ENCODE assay signal across 8 mouse cellular contexts in genomic region chr3:89339416-89339815, GRCm38 (mm10). TPM values are rescaled to one million over a fixed set of nuclear protein-coding genes. Genes with fewer than 3 reads are reported as not detected.
DNase-seq lines count a peak whose midpoint lies in the region; ATAC-seq and TF ChIP-seq lines count a peak whose summit lies in the region.

No protein-coding gene starts in this region.

- no peaks in the 10 kb centered on the region for H3K9me3 ChIP-seq in embryonic facial prominence, embryonic 10.5 days
- H3K9me3 ChIP-seq in hindbrain, postnatal 0 days (ENCODE audit: low read length), result no peaks in the 10 kb centered on the region
- H3K9me3 ChIP-seq in midbrain, postnatal 0 days (ENCODE audit: low read length), result no peaks in the 10 kb centered on the region

- H3K9ac ChIP-seq in hindbrain, postnatal 0 days (replicated peaks; ENCODE audit: low read length), result no peak overlapping the region
- H3K9ac ChIP-seq in midbrain, postnatal 0 days (replicated peaks; ENCODE audit: low read length, poor library complexity, severe bottlenecking), result no peak overlapping the region

- intact Hi-C loops in left cerebral cortex, postnatal 4 days (cut with DNase I), result no loop called here

- POLR2A ChIA-PET in Patski (lab: Charles Lee), result interaction anchor here (2.5 to 2.6 kb wide), 2 partner anchors 10 to 22 kb away, joined by 10 to 13 read pairs; partner anchors contain the start of gene Adam15

- CTCF ChIA-PET in Patski (lab: Charles Lee), result interaction anchor here (0.6 to 4.1 kb wide), 18 partner anchors 11 to 145 kb away, joined by 3 to 34 read pairs (median 3); partner anchors contain the start of genes Adam15 and Efna3

- no peaks in the 10 kb centered on the region for H3K27me3 ChIP-seq in Patski
- H3K27me3 ChIP-seq in embryonic facial prominence, embryonic 10.5 days (replicated peaks; ENCODE audit: low read depth, poor library complexity, severe bottlenecking), result no peaks in the 10 kb centered on the region
- H3K27me3 ChIP-seq in hindbrain, postnatal 0 days (ENCODE audit: insufficient read depth, low read length), result no peaks in the 10 kb centered on the region
- no peaks in the 10 kb centered on the region for H3K27me3 ChIP-seq in midbrain, postnatal 0 days (ENCODE audit: insufficient read depth, low read length)

- peaks cover 46% of the 10 kb centered on the region for H3K36me3 ChIP-seq in embryonic facial prominence, embryonic 10.5 days (replicated peaks)
- H3K36me3 ChIP-seq in hindbrain, postnatal 0 days (ENCODE audit: insufficient read depth, low read length), result no peaks in the 10 kb centered on the region; the same call in 1 of the 2 replicates
- peaks cover 20% of the 10 kb centered on the region for H3K36me3 ChIP-seq in midbrain, postnatal 0 days (ENCODE audit: insufficient read depth, low read length)

- in situ Hi-C loops in Patski (cut with MboI; ENCODE audit: low pct_unique_long_range_greater_than_20kb), result loop anchor here (5.0 kb wide), 1 partner anchor 143 kb away; no protein-coding TSS in a partner anchor

- DNase-seq in layer of hippocampus, adult 11-12 months (ENCODE audit: low spot score), result peak; percentile 79
- DNase-seq in layer of hippocampus, adult 9-10 months (ENCODE audit: low spot score), result no peak
- DNase-seq in Patski (ENCODE audit: low read depth, low spot score), result no peak
- DNase-seq in embryonic facial prominence, embryonic 10.5 days (ENCODE audit: low spot score), result peak; percentile 87
- peak; percentile 71 for DNase-seq in hindbrain, postnatal 0 days (ENCODE audit: low spot score)
- DNase-seq in left cerebral cortex, postnatal 4 days, result peak; percentile 78
- peak; percentile 55 for DNase-seq in midbrain, postnatal 0 days (ENCODE audit: low spot score)
- DNase-seq in thymus, postnatal 14 days, result peak; percentile 71

- H3K27ac ChIP-seq in embryonic facial prominence, embryonic 10.5 days (replicated peaks), result peak overlapping the region; percentile 98; the same call in 1 of the 2 replicates
- no peak overlapping the region for H3K27ac ChIP-seq in hindbrain, postnatal 0 days
- no peak overlapping the region for H3K27ac ChIP-seq in midbrain, postnatal 0 days (ENCODE audit: low read depth, low read length)

- TF ChIP-seq CTCF in Patski (IDR thresholded peaks at IDR 0.05), result no peak
- peak; percentile 92 for TF ChIP-seq CTCF in hindbrain, postnatal 0 days (IDR thresholded peaks at IDR 0.05; ENCODE audit: low read depth)
- peak; percentile 83 for TF ChIP-seq CTCF in midbrain, postnatal 0 days (IDR thresholded peaks at IDR 0.05)

- peak overlapping the region; percentile 95 for H3K4me3 ChIP-seq in embryonic facial prominence, embryonic 10.5 days
- no peak overlapping the region for H3K4me3 ChIP-seq in hindbrain, postnatal 0 days (ENCODE audit: low read length)
- no peak overlapping the region for H3K4me3 ChIP-seq in midbrain, postnatal 0 days (ENCODE audit: low read depth, low read length)

- peaks cover 59% of the 10 kb centered on the region for H3K4me1 ChIP-seq in embryonic facial prominence, embryonic 10.5 days
- H3K4me1 ChIP-seq in hindbrain, postnatal 0 days (ENCODE audit: insufficient read depth, low read length), result 0 out of 2 replicates have a peak, but pooled peaks cover 9% of the 10 kb centered on the region
- H3K4me1 ChIP-seq in midbrain, postnatal 0 days (ENCODE audit: insufficient read depth, low read length), result 0 out of 2 replicates have a peak, but pooled peaks cover 2% of the 10 kb centered on the region

- WGBS in embryonic facial prominence, embryonic 10.5 days, result 24% methylated on average over 8 of the region's 8 CpGs
- 30% methylated on average over 8 of the region's 8 CpGs for WGBS in hindbrain, postnatal 0 days
- 32% methylated on average over 8 of the region's 8 CpGs for WGBS in midbrain, postnatal 0 days

- peak; percentile 20 for ATAC-seq in Patski
- no peak for ATAC-seq in hindbrain, postnatal 0 days
- no peak for ATAC-seq in midbrain, postnatal 0 days (ENCODE audit: low FRiP score)

- no peak overlapping the region for H3K4me2 ChIP-seq in hindbrain, postnatal 0 days (ENCODE audit: low read depth, low read length)
- H3K4me2 ChIP-seq in midbrain, postnatal 0 days (ENCODE audit: low read depth, low read length, poor library complexity, severe bottlenecking), result no peak overlapping the region

RNA-seq across cellular contexts. Expression of gene Efna4, which starts 1.6 kb away (rescaled TPM):
- 48.7 TPM for polyA plus RNA-seq in Patski (2021)
- 37.3 and 40.8 TPM in 2 replicates for polyA plus RNA-seq in embryonic facial prominence, embryonic 10.5 days (2016; fragmentation: Nextera tagmentation; extraction: Ambion mirVana)
- 7.6 and 9.6 TPM in 2 replicates for total RNA-seq in hindbrain, postnatal 0 days (2014; rRNA removed)
- polyA plus RNA-seq in hindbrain, postnatal 0 days (2015; fragmentation: Nextera tagmentation; extraction: Ambion mirVana), result 3.5 and 4.2 TPM in 2 replicates
- total RNA-seq in left cerebral cortex, postnatal 4 days (2021), result 1 to 10 TPM; 5.7 to 7.4 TPM
- total RNA-seq in midbrain, postnatal 0 days (2014; rRNA removed), result 3.0 and 7.9 TPM in 2 replicates
- polyA plus RNA-seq in midbrain, postnatal 0 days (2015; fragmentation: Nextera tagmentation; extraction: Ambion mirVana), result 2.5 and 3.5 TPM in 2 replicates

RNA-seq across cellular contexts. Expression of gene Adam15, which starts 10.4 kb away (rescaled TPM):
- 226 TPM for polyA plus RNA-seq in Patski (2021)
- 30.5 and 34.2 TPM in 2 replicates for polyA plus RNA-seq in embryonic facial prominence, embryonic 10.5 days (2016; fragmentation: Nextera tagmentation; extraction: Ambion mirVana)
- 94.4 and 107 TPM in 2 replicates for total RNA-seq in hindbrain, postnatal 0 days (2014; rRNA removed)
- polyA plus RNA-seq in hindbrain, postnatal 0 days (2015; fragmentation: Nextera tagmentation; extraction: Ambion mirVana), result 67.6 and 73.2 TPM in 2 replicates
- total RNA-seq in left cerebral cortex, postnatal 4 days (2021), result 10 to 100 TPM; 84.1 to 91.0 TPM
- total RNA-seq in midbrain, postnatal 0 days (2014; rRNA removed), result 63.4 and 88.8 TPM in 2 replicates
- polyA plus RNA-seq in midbrain, postnatal 0 days (2015; fragmentation: Nextera tagmentation; extraction: Ambion mirVana), result 73.6 and 79.4 TPM in 2 replicates

RNA-seq across cellular contexts. Expression of gene Efna3, which starts 16.7 kb away (rescaled TPM):
- polyA plus RNA-seq in Patski (2021), result 9.4 TPM
- polyA plus RNA-seq in embryonic facial prominence, embryonic 10.5 days (2016; fragmentation: Nextera tagmentation; extraction: Ambion mirVana), result 4.5 and 6.8 TPM in 2 replicates
- total RNA-seq in hindbrain, postnatal 0 days (2014; rRNA removed), result 107 and 171 TPM in 2 replicates
- polyA plus RNA-seq in hindbrain, postnatal 0 days (2015; fragmentation: Nextera tagmentation; extraction: Ambion mirVana), result 57.0 and 61.4 TPM in 2 replicates
- 10 to 100 TPM; 64.7 to 66.2 TPM for total RNA-seq in left cerebral cortex, postnatal 4 days (2021)
- total RNA-seq in midbrain, postnatal 0 days (2014; rRNA removed), result 93.5 and 115 TPM in 2 replicates
- 52.3 and 58.4 TPM in 2 replicates for polyA plus RNA-seq in midbrain, postnatal 0 days (2015; fragmentation: Nextera tagmentation; extraction: Ambion mirVana)

RNA-seq across cellular contexts. Expression of gene Dcst2, which starts 22.4 kb away (rescaled TPM):
- 0.06 TPM for polyA plus RNA-seq in Patski (2021)
- 0.09 and 0.15 TPM in 2 replicates for polyA plus RNA-seq in embryonic facial prominence, embryonic 10.5 days (2016; fragmentation: Nextera tagmentation; extraction: Ambion mirVana)
- total RNA-seq in hindbrain, postnatal 0 days (2014; rRNA removed), result 0.07 and 0.31 TPM in 2 replicates
- polyA plus RNA-seq in hindbrain, postnatal 0 days (2015; fragmentation: Nextera tagmentation; extraction: Ambion mirVana), result 0.20 and 0.42 TPM in 2 replicates
- under 1 TPM; 0.74 to 0.92 TPM for total RNA-seq in left cerebral cortex, postnatal 4 days (2021)
- total RNA-seq in midbrain, postnatal 0 days (2014; rRNA removed), result not detected in 2 replicates
- 0.31 and 0.51 TPM in 2 replicates for polyA plus RNA-seq in midbrain, postnatal 0 days (2015; fragmentation: Nextera tagmentation; extraction: Ambion mirVana)

RNA-seq across cellular contexts. Expression of gene Dcst1, which starts 25.6 kb away (rescaled TPM):
- polyA plus RNA-seq in Patski (2021), result 1.3 TPM
- 0.20 and 0.47 TPM in 2 replicates for polyA plus RNA-seq in embryonic facial prominence, embryonic 10.5 days (2016; fragmentation: Nextera tagmentation; extraction: Ambion mirVana)
- 0.05 TPM in 1 of 2 replicates, not detected in the other for total RNA-seq in hindbrain, postnatal 0 days (2014; rRNA removed)
- polyA plus RNA-seq in hindbrain, postnatal 0 days (2015; fragmentation: Nextera tagmentation; extraction: Ambion mirVana), result 1.00 and 1.1 TPM in 2 replicates
- total RNA-seq in left cerebral cortex, postnatal 4 days (2021), result under 1 TPM; 0.22 to 0.97 TPM
- total RNA-seq in midbrain, postnatal 0 days (2014; rRNA removed), result 0.05 TPM in 1 of 2 replicates, not detected in the other
- 1.1 TPM in 2 replicates for polyA plus RNA-seq in midbrain, postnatal 0 days (2015; fragmentation: Nextera tagmentation; extraction: Ambion mirVana)

Comparison
In these comparisons a context has a peak if more than half of its experiments do, and no peak if none do; other contexts are left out.
1. DNase-seq: peak in layer of hippocampus, adult 11-12 months (single experiment), embryonic facial prominence, embryonic 10.5 days (single experiment), hindbrain, postnatal 0 days (single experiment), left cerebral cortex, postnatal 4 days (single experiment), midbrain, postnatal 0 days (single experiment) and thymus, postnatal 14 days (single experiment); none in layer of hippocampus, adult 9-10 months (single experiment) and Patski (single experiment).